Comparison of ENCODE assay signal across 8 mouse cellular contexts in genomic region chr2:128172266-128172665, GRCm38 (mm10). TPM values are rescaled to one million over a fixed set of nuclear protein-coding genes. Genes with fewer than 3 reads are reported as not detected.
DNase-seq lines count a peak whose midpoint lies in the region.

No protein-coding gene starts in this region.

- peaks cover 36% of the 10 kb centered on the region for H3K4me1 ChIP-seq in heart, embryonic 10.5 days

- no peaks in the 10 kb centered on the region for H3K27me3 ChIP-seq in heart, embryonic 10.5 days (ENCODE audit: insufficient read depth, poor library complexity, severe bottlenecking)

- no peak overlapping the region for H3K4me3 ChIP-seq in heart, embryonic 10.5 days

- WGBS in heart, embryonic 10.5 days, result 86% methylated on average over 5 of the region's 5 CpGs

- H3K36me3 ChIP-seq in heart, embryonic 10.5 days, result no peaks in the 10 kb centered on the region

- no peak overlapping the region for H3K27ac ChIP-seq in heart, embryonic 10.5 days

- H3K9me3 ChIP-seq in heart, embryonic 10.5 days, result no peaks in the 10 kb centered on the region

- DNase-seq in heart, adult 18-20 months, result peak; percentile 62 to 68
- DNase-seq in heart, embryonic 10.5 days (ENCODE audit: low spot score), result no peak
- DNase-seq in adrenal gland, postnatal 36 days, result peak; percentile 62 to 67
- DNase-seq in layer of hippocampus, adult 18-20 months (ENCODE audit: low spot score in 2 of 2), result peak; percentile 72 to 83
- peak; percentile 68 to 86 for DNase-seq in lung, postnatal 4 days
- no peak for DNase-seq in embryo, embryonic 10 days (ENCODE audit: low spot score)
- DNase-seq in spleen, postnatal 10 days (ENCODE audit: low spot score in 2 of 2), result no peak
- no peak for DNase-seq in kidney, adult 9 months

RNA-seq across cellular contexts. Expression of gene Bcl2l11, which starts 46.4 kb away (rescaled TPM):
- 10 to 100 TPM in 1 of 2 experiments, 1 to 10 TPM in 1; 8.1 to 10.3 TPM for total RNA-seq in heart, adult 18-20 months (2021)
- polyA plus RNA-seq in heart, embryonic 10.5 days (2016; fragmentation: Nextera tagmentation; extraction: Ambion mirVana), result 16.9 and 17.4 TPM in 2 replicates
- total RNA-seq in adrenal gland, postnatal 36 days (2021), result 10 to 100 TPM; 28.0 to 51.3 TPM
- total RNA-seq in layer of hippocampus, adult 18-20 months (2021), result 1 to 10 TPM; 6.1 to 7.0 TPM

Comparison
In these comparisons a context has a peak if more than half of its experiments do, and no peak if none do; other contexts are left out.
1. DNase-seq: peak in heart, adult 18-20 months (2 of 2), adrenal gland, postnatal 36 days (2 of 2), layer of hippocampus, adult 18-20 months (2 of 2) and lung, postnatal 4 days (2 of 2); none in heart, embryonic 10.5 days (single experiment), embryo, embryonic 10 days (single experiment), spleen, postnatal 10 days (0 of 2) and kidney, adult 9 months (single experiment).